Mouse (Mus musculus) hindbrain, embryonic 12.5 days (tissue): ENCODE data around the gene P3h3. TPM values are rescaled to one million over a fixed set of nuclear protein-coding genes. Genes with fewer than 3 reads are reported as not detected.
"Not testable (repeated sequence)": the region's sequence is repeated elsewhere in the genome, so short reads cannot be mapped to it uniquely, and the experiment has no call there.

ENCODE experiments used
- ATAC-seq: fragments of 200-750 bp; cut with Nextera tagmentation; 2 replicates; pipeline ENCODE4 v1.8.0; 2017; ENCODE audit warnings: moderate TSS enrichment; ENCODE audit not compliant: low FRiP score
- H3K27ac ChIP-seq: fragments of 300-500 bp; sonication (generic); 2 replicates; pipeline ENCODE4 v1.5.1; 2016; ENCODE audit warnings: mild to moderate bottlenecking
- H3K27me3 ChIP-seq: fragments of 300-500 bp; sonication (generic); 2 replicates; pipeline ENCODE4 v1.6.1; 2016; ENCODE audit warnings: mild to moderate bottlenecking
- H3K36me3 ChIP-seq: fragments of 300-500 bp; sonication (generic); 2 replicates; pipeline ENCODE4 v1.6.1; 2016; ENCODE audit warnings: mild to moderate bottlenecking
- H3K4me1 ChIP-seq: fragments of 300-500 bp; sonication (generic); 2 replicates; pipeline ENCODE4 v1.6.1; 2016
- H3K4me2 ChIP-seq: fragments of 300-500 bp; sonication (generic); replicated peaks from 2 replicates; pipeline ENCODE4 v1.6.1; 2016; ENCODE audit warnings: mild to moderate bottlenecking
- H3K4me3 ChIP-seq: fragments of 300-500 bp; sonication (generic); 2 replicates; pipeline ENCODE4 v1.5.1; 2016; ENCODE audit warnings: mild to moderate bottlenecking
- H3K9ac ChIP-seq: fragments of 300-500 bp; sonication (generic); 2 replicates; pipeline ENCODE4 v1.6.1; 2016; ENCODE audit warnings: mild to moderate bottlenecking, moderate library complexity
- H3K9me3 ChIP-seq: fragments of 300-500 bp; sonication (generic); replicated peaks from 2 replicates; pipeline ENCODE4 v1.6.1; 2016; ENCODE audit warnings: mild to moderate bottlenecking
- WGBS: fragments of 180-500 bp; shearing (Covaris S2); methylation state at CpG from one replicate; pipeline ENCODE4 v1.1.7; 2016; 5-methylcytosine and 5-hydroxymethylcytosine counted together
- polyA plus RNA-seq: library from polyadenylated mRNA; unstranded; fragments of >200 nt; fragmentation: Nextera tagmentation; extraction: Ambion mirVana; gene quantifications from 2 replicates; pipeline ENCODE4 v1.2.1, GENCODE M21; 2016

P3h3 gene
- polyA plus RNA-seq, 1 experiment from 2014 or later, result 39.6 TPM

DNA sequence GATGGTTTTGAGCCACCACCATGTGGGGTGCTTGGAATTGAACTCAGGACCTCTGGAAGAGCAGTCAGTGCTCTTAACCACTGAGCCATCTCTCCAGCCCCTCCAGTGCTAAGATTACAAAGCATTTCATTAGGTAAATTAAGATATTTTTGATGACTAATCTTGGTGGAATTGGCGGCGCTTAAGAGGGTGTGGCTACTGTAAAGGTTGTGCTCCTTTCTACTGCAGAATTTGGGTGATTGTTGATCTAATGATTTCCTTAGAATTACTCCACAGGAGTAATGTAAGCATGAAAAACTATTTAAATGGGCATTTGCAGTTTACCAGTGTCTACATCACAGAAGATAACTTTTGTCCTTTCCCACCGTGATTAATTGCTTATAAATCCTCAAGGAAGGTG, 53.2 kb downstream of the P3h3 start:
- no peaks in the 10 kb centered on the region for H3K36me3 ChIP-seq
- 91% methylated on average over 3 of the region's 3 CpGs for WGBS

DNA sequence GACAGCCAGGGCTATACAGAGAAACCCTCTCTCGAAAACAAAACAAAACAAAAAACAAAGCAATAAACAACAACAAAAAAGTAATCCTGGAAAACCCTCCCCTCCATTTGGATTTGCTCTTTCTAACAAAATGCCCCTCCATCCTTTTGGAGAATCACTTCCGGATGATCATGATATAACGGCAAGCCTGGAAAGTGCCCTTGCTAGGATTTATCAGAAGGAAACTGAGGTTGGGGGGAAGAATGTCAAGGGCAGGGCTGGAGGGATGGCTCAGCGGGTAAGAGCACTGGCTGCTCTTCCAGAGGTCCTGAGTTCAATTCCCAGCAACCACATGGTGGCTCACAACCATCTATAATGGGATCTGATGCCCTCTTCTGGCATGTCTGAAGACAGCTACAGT, 53.9 kb downstream of the P3h3 start:
- ATAC-seq, H3K4me3 ChIP-seq, H3K27ac ChIP-seq, H3K9ac ChIP-seq, H3K27me3 ChIP-seq, H3K4me2 ChIP-seq, H3K36me3 ChIP-seq, H3K9me3 ChIP-seq: not testable (repeated sequence)
- H3K4me1 ChIP-seq, result peaks cover 19% of the 10 kb centered on the region
- 94% methylated on average over 4 of the region's 4 CpGs for WGBS

More for the DNA sequence above, 53.2 kb downstream of the P3h3 start:
- Histone ChIP-seq H3K9me3 (no peaks in the 10 kb centered on the region), H3K27ac (no peak overlapping the region), H3K4me3 (no peak overlapping the region), H3K27me3 (no peaks in the 10 kb centered on the region), H3K9ac (no peak overlapping the region), H3K4me2 (no peak overlapping the region), H3K4me1 (peaks cover 25% of the 10 kb centered on the region)
- no peak for ATAC-seq

DNA sequence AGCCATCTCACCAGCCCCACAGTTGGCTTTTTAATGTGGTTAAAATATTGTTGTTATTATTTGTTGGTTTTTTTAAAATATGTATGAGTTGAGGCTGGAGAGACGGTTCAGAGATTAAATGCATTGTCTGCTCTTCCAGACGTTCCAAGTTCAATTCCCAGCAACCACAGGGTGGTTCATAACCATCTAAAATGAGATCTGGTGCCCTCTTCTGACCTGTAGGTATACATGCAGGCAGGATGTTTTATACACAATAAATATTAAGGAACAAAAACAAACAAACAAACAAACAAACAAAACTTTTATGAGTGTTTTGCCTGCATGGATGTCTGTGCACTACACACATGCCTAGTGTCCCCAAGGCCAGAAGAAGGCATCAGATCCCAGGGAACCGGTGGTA, 54.5 kb downstream of the P3h3 start:
- WGBS, result 82% methylated on average over 3 of the region's 3 CpGs

DNA sequence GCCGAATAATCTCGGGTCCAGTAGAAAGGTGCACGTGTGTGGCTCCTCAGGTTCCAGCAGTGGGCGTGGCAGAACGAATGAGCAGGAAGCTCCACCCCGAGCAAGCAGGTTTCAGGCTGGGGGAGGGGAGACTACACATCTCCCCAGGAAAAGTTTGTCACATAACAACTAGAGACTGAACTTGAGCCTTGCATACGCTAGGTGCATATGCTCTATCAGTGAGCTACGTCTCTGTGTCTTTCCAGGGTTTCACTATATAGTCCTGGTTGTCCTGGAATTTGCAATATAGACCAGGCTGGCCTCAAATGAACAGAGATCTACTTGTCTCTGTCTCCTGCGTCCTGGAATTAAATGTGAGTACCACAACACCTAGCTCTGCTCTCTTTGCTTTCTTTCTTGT, 55.2 kb downstream of the P3h3 start:
- ATAC-seq, H3K27me3 ChIP-seq, H3K36me3 ChIP-seq, H3K27ac ChIP-seq, H3K9me3 ChIP-seq, H3K9ac ChIP-seq, H3K4me2 ChIP-seq, H3K4me3 ChIP-seq: not testable (repeated sequence)
- H3K4me1 ChIP-seq, result peaks cover 13% of the 10 kb centered on the region
- WGBS, result 20% methylated on average over 6 of the region's 9 CpGs

More for the DNA sequence above, 54.5 kb downstream of the P3h3 start:
- no peaks in the 10 kb centered on the region for H3K9me3 ChIP-seq
- no peak overlapping the region for H3K9ac ChIP-seq
- no peak overlapping the region for H3K4me3 ChIP-seq
- H3K4me1 ChIP-seq, result peaks cover 14% of the 10 kb centered on the region
- H3K27ac ChIP-seq, result no peak overlapping the region
- no peaks in the 10 kb centered on the region for H3K36me3 ChIP-seq
- ATAC-seq, result no peak
- no peaks in the 10 kb centered on the region for H3K27me3 ChIP-seq
- H3K4me2 ChIP-seq, result no peak overlapping the region

DNA sequence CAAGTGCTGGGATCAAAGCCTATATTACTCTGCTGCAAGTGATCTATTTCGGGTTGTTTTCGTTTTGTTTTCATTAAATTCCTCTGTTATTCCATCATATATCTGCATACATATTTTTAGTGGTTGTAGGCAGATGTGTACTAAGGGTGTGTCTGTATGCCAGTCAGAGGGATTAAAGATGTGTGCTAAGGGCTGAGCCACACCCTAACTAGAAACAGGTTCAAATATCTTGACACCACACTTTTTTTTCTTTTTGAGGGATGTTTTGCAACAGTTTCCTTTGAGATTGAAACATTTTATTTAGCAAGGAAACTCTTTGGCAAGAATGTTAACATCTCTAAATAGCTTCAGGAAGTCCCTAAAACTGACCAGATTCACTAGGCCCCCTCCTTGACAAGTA, 61.4 kb downstream of the P3h3 start:
- Histone ChIP-seq H3K4me2 (no peak overlapping the region), H3K36me3 (no peaks in the 10 kb centered on the region), H3K27ac (no peak overlapping the region), H3K27me3 (no peaks in the 10 kb centered on the region), H3K4me3 (no peak overlapping the region), H3K9me3 (no peaks in the 10 kb centered on the region), H3K4me1 (no peaks in the 10 kb centered on the region), H3K9ac (no peak overlapping the region)
- WGBS, result 89% methylated on average over 2 of the region's 2 CpGs
- ATAC-seq, result no peak

DNA sequence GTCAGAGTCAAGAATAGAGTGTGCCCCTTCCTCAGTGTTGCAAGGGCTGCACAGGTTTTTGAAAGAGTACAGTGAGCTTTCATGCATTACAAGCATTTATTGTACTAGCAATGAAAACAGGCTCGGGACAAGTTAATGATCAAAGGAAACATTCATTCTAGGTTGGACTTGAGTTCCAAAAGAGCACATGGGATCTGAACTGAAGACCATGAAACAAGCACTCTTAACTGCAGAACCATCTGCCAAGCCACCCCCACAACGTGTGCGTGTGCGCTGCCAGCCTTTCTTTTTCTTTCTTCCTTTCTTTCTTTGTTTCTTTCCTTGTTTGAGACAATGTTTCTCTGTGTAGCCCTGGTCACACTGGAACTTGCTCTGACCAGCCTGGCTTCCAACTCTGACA, 61.8 kb downstream of the P3h3 start:
- H3K27me3 ChIP-seq, result no peaks in the 10 kb centered on the region
- no peaks in the 10 kb centered on the region for H3K9me3 ChIP-seq
- no peak overlapping the region for H3K27ac ChIP-seq
- no peak overlapping the region for H3K4me3 ChIP-seq
- 69% methylated on average over 4 of the region's 4 CpGs for WGBS
- H3K4me1 ChIP-seq, result no peaks in the 10 kb centered on the region
- no peaks in the 10 kb centered on the region for H3K36me3 ChIP-seq
- ATAC-seq, result no peak
- no peak overlapping the region for H3K4me2 ChIP-seq
- H3K9ac ChIP-seq, result no peak overlapping the region

DNA sequence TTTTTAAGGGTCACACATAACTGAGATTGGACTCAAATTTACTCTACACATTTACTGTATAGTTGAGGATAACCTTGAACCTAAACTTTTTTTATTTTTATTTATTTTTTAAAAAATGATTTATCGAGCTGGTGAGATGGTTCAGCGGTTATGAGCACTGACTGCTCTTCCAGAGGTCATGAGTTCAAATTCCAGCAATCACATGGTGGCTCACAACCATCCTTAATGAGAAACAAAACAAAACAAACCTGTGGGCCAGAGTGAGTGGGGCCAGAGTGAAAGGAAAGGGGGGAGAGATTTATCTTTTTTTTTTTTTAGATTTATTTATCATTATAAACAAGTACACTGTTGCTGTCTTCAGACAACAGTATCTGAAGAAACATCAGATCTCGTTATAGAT, 65.6 kb downstream of the P3h3 start:
- no peak overlapping the region for H3K27ac ChIP-seq
- no peak overlapping the region for H3K9ac ChIP-seq
- no peaks in the 10 kb centered on the region for H3K4me1 ChIP-seq
- ATAC-seq, result no peak
- no peak overlapping the region for H3K4me3 ChIP-seq
- no peak overlapping the region for H3K4me2 ChIP-seq
- 86% methylated on average over 3 of the region's 3 CpGs for WGBS
- no peaks in the 10 kb centered on the region for H3K27me3 ChIP-seq
- H3K36me3 ChIP-seq, result no peaks in the 10 kb centered on the region
- no peaks in the 10 kb centered on the region for H3K9me3 ChIP-seq

Other genes starting within 250 kb of the P3h3 start
- gene C1s2, start 221.7 kb downstream of the P3h3 start, polyA plus RNA-seq, result not detected in 2 replicates
- gene Lpcat3, start 194.7 kb downstream of the P3h3 start, polyA plus RNA-seq, result 45.3 and 48.6 TPM in 2 replicates
- gene Emg1, start 145.6 kb downstream of the P3h3 start, polyA plus RNA-seq, result 131 and 138 TPM in 2 replicates
- gene Phb2, start 145.4 kb downstream of the P3h3 start, polyA plus RNA-seq, result 291 and 292 TPM in 2 replicates
- gene Ptpn6, start 119.0 kb downstream of the P3h3 start, polyA plus RNA-seq, result 5.6 TPM in 2 replicates
- 519 and 565 TPM in 2 replicates for gene Grcc10, start 116.4 kb downstream of the P3h3 start, polyA plus RNA-seq
- not detected in 2 replicates for gene Gm45234, start 101.7 kb downstream of the P3h3 start, polyA plus RNA-seq
- 20.3 and 20.6 TPM in 2 replicates for gene Atn1, start 101.2 kb downstream of the P3h3 start, polyA plus RNA-seq
- gene Eno2, start 88.1 kb downstream of the P3h3 start, polyA plus RNA-seq, result 18.7 and 19.6 TPM in 2 replicates
- 3.9 and 5.2 TPM in 2 replicates for gene Lrrc23, start 78.0 kb downstream of the P3h3 start, polyA plus RNA-seq
- gene Spsb2, start 49.1 kb downstream of the P3h3 start, polyA plus RNA-seq, result 8.7 and 9.2 TPM in 2 replicates
- 481 and 483 TPM in 2 replicates for gene Tpi1, start 43.5 kb downstream of the P3h3 start, polyA plus RNA-seq
- 200 and 202 TPM in 2 replicates for gene Usp5, start 28.3 kb downstream of the P3h3 start, polyA plus RNA-seq
- 111 and 120 TPM in 2 replicates for gene Cdca3, start 28.2 kb downstream of the P3h3 start, polyA plus RNA-seq
- gene Gnb3, start 17.5 kb downstream of the P3h3 start, polyA plus RNA-seq, result 0.52 and 0.92 TPM in 2 replicates
- 11.3 and 12.7 TPM in 2 replicates for gene Gpr162, start 6.2 kb upstream of the P3h3 start, polyA plus RNA-seq
- 0.06 TPM in 1 of 2 replicates, not detected in the other for gene Cd4, start 30.5 kb upstream of the P3h3 start, polyA plus RNA-seq
- gene Lag3, start 54.0 kb upstream of the P3h3 start, polyA plus RNA-seq, result 1.9 and 2.1 TPM in 2 replicates
- 637 and 707 TPM in 2 replicates for gene Ptms, start 62.4 kb upstream of the P3h3 start, polyA plus RNA-seq
- gene Mlf2, start 73.6 kb upstream of the P3h3 start, polyA plus RNA-seq, result 462 and 488 TPM in 2 replicates
- gene Cops7a, start 107.8 kb upstream of the P3h3 start, polyA plus RNA-seq, result 99.5 and 101 TPM in 2 replicates
- gene Pianp, start 138.9 kb upstream of the P3h3 start, polyA plus RNA-seq, result 8.6 and 8.9 TPM in 2 replicates
- gene Zfp384, start 151.4 kb upstream of the P3h3 start, polyA plus RNA-seq, result 21.6 and 22.3 TPM in 2 replicates
- 151 and 159 TPM in 2 replicates for gene Ing4, start 182.0 kb upstream of the P3h3 start, polyA plus RNA-seq
- gene Acrbp, start 191.9 kb upstream of the P3h3 start, polyA plus RNA-seq, result 16.0 and 18.3 TPM in 2 replicates
- gene Lpar5, start 210.2 kb upstream of the P3h3 start, polyA plus RNA-seq, result 0.33 and 0.40 TPM in 2 replicates
- gene Chd4, start 238.2 kb upstream of the P3h3 start, polyA plus RNA-seq, result 131 and 133 TPM in 2 replicates